Mouse (Mus musculus): ENCODE data around the gene Rai14.
"Not testable (repeated sequence)": the region's sequence is repeated elsewhere in the genome, so short reads cannot be mapped to it uniquely, and the experiment has no call there.

Gene Rai14

GRCm38 (mm10) chr15:10540271-10541088 lies 173.9 kb downstream of the Rai14 start:
- DNase-seq (ENCODE audit: low read depth, low spot score) = no peak

DNA sequence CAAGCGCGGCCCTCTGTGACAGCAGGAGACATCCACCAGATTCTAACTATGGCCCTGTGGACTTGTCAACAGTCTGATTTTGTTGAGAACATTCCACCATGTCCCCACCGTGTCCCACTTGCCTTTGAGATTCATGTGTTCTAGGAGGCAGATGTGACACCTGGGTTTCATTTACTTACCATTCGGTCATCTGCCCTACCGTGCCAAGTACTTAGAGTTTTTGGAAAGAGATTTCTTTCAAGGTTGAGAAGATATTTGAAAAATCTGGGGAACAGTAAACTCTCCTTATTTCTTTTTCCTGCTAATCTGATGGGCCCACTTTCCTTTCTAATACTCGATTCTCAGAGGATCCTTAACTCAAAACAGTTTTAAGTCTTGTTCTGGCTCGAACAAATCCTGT lies 178.5 kb downstream of the Rai14 start:
- no peak for DNase-seq (ENCODE audit: low read depth, low spot score)

GRCm38 (mm10) chr15:10534591-10534990 lies 179.8 kb downstream of the Rai14 start:
- DNase-seq (ENCODE audit: low read depth, low spot score) = no peak

DNA sequence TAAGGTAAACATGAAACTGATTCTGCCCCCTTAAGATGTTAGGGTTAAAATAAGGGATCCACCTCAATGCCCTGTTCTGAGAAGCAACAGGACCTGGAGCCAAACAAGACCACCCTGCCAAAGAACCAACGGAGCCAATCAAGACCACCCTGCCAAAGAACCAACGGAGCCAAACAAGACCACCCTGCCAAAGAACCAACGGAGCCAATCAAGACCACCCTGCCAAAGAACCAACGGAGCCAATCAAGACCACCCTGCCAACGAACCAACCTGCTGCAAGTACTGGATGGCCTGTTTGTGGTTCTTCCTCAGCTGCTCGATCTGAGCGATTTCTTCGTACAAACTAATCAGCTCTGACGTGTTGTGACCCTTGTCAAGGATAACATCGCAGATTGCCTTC lies 181.1 kb downstream of the Rai14 start:
- DNase-seq (ENCODE audit: low read depth, low spot score) = not testable (repeated sequence)

GRCm38 (mm10) chr15:10531352-10531751 lies 183.1 kb downstream of the Rai14 start:
- DNase-seq (ENCODE audit: low read depth, low spot score) = no peak

DNA sequence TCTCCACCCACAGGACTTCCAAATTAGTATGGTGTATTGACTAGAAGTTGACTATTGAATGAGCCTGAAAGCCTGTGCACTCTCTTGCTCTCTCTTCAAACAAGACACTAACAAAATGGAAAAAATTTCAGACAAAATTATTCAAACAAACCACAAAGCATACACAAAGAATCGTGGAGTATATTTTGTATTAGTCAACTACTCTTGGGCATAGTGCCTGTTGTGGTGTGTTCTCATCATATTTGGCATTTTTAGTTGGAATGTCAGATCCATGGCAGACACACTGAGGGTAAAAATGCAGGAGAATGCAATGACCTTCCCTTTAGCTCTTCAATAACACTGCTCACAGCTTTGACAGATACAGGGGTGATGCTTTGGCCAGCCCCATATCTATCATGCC lies 188.5 kb downstream of the Rai14 start:
- no peak for DNase-seq (ENCODE audit: low read depth, low spot score)

Measured in R1 (cell line).